Mouse (Mus musculus) adrenal gland, postnatal 14 days (tissue): ENCODE measurements at regions not wholly inside any gene's neighbourhood (a gene's known extent, or its start where the extent isn't known, plus 50 kb on each side); places are given as distances from the start of the nearest gene placed in this dataset.

Source experiments
- DNase-seq: peaks from one replicate; pipeline ENCODE4 v3.0.0; 2021; ENCODE audit warnings: mixed read lengths

DNA sequence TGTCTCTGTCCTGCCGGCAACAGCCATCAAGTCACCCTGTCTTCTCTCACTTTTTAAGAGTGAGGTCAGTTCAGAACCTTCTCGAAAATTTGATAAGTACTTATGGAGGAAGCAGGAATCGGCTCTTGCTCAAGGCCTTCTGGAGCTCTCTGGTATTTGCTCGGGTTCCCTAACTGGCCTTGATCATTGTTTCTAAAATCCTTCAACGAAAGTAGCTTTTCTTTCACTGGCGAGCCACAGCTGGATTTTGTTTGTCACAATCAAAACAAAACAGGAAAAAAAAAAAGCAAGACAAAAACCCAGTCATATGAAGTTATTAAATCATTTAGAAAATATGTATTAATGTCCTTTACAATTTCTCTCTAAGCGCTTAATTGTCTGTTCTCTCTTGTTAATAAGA lies 156.6 kb upstream of the Tex13c2 start:
- DNase-seq: no peak

DNA sequence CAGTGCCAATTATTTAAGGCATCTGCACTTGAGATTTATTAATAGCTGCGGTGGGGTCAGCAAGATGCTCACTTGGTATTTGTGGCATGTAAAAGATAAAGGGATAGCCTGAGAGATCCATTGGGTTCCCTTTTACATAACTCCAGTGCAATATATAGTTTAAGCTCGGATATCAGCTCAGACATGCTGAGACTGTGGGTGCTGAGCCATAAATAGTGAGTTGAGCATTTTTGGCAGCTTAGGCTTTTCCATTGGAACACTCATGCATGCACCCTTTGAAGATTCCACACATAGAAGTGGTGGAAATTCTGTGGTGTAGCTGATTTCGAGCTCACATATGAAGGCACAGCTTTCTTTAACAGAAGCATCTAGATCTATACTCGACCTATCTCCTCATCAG lies 155.9 kb upstream of the Tex13c2 start:
- DNase-seq: no peak

DNA sequence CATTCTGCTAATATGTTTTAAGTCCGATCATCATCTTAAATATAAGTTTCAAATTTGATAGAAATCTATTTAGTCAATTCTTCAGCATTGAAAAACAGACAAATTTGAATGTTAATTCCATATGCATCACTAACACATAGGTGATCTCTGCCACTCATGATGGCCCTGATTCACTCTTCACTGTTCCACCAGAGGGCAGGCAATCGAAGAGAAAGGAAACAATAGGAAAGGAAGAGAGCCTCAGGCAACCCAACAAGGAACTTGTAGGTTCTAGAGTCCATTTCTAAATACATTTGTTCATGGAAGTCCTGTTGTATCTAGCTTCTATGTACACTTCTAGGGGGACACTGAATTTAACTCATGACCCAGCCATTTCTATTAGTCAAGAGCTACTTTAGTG lies 154.7 kb upstream of the Tex13c2 start:
- DNase-seq: no peak

DNA sequence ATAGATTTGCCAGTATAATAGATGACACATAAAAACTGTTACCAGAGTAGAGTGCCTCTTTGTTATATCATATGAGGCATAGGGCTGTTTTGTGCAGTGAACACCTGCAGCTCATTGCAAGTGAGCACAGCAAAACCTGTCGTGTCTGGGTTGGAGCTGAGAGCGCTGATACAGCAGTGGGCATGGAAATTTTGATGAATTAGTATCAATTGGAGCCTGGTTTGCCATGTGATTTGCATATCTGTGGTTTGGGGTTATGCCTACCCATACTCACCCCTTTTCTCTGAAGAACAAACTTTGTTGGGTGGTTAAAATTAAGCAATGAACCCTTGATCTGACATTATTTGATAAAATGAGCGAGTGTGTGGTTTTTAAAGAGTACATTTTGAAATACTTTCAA lies 152.7 kb upstream of the Tex13c2 start:
- no peak for DNase-seq

DNA sequence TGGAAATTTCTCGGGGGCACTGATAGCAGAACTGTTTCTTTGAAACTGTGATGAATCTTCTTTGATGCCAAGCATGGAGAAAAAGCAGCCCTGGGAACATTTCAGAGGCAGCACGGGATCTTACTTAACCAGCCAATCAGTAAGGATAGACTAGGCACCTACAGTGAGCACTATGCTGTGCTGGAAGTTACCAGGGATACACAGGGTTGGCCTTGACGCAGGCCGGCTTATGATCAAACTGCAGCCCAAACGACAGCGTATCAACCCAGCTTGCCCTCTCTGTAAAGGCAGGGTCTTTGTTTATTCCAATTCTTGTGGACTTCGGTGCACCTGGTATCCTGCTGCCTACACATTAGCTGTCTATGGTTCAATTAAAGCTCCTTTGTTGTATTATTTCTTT lies 147.1 kb upstream of the Tex13c2 start:
- no peak for DNase-seq

DNA sequence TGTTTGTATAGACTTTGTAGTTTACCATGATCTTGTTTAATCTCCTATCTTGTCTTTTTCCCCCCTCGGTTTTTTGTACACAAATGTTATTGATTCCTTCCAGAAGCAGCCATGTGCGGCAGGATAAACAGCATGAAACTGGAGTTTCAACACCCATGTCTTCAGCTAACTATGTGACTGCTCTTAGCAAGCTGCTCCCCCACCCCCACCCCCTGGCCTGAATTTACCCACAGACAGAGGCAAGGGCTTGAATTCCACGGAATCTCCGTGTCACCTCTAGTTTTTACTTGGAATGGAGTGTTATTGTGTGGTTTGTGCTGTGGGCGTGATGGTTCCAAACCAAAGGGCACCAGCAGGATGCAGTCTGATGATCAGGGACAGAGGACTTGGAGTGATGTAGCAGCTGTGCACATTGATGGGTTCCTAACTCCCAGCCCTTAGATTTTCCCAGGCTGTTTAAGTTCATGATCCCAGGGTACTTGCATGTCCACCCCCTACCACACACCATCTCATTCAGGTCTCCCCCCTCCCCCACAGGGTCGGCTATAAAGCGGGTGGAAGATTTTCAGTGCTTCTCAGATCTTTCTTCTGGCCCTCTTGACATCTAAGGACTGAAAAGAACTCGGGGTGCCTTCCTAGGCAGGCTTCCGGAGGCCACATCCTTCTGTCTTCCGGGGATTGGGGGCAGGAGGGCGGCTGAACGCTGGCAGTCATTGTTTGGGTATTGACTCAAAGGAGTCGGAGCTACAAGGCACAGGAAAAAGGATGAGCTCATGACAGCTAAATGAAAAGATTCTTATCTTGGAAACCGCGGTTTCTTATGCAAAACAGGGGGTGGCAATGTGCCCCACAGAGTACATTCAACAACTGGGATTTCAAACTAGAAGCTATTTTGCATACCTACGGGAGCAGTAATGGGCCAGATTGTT lies 146.3 kb upstream of the Tex13c2 start:
- DNase-seq: peak; percentile 43

DNA sequence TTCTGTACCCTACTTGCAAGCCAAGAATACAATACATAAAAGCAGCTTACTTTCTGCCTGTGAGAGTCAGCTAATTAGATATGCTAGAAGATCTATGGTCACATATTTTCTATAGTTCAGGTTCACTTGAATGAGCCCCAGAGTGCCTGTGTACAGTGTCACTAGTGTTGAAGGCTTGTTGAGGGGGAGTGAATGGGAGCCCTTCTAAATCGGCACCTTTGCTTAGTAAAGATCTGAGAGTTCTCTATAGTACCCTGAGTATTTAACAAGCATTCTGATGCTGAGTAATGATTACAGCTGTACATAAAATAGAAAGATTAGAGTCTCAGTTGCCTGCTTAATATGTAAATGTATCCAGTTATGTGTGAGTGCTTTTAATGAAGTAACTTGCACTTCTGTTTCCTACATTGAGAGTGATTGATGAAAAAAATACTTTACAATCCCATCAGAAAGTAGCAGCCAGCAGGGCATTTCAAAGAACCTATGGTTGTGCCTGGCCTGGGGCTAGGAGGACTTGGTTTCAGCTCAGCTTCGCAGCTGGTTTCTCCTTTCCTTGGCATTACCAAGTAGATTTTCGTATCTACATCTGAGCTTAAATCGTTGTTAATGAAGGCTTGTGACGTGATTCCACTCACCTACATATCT lies 136.8 kb upstream of the Tex13c2 start:
- no peak for DNase-seq

DNA sequence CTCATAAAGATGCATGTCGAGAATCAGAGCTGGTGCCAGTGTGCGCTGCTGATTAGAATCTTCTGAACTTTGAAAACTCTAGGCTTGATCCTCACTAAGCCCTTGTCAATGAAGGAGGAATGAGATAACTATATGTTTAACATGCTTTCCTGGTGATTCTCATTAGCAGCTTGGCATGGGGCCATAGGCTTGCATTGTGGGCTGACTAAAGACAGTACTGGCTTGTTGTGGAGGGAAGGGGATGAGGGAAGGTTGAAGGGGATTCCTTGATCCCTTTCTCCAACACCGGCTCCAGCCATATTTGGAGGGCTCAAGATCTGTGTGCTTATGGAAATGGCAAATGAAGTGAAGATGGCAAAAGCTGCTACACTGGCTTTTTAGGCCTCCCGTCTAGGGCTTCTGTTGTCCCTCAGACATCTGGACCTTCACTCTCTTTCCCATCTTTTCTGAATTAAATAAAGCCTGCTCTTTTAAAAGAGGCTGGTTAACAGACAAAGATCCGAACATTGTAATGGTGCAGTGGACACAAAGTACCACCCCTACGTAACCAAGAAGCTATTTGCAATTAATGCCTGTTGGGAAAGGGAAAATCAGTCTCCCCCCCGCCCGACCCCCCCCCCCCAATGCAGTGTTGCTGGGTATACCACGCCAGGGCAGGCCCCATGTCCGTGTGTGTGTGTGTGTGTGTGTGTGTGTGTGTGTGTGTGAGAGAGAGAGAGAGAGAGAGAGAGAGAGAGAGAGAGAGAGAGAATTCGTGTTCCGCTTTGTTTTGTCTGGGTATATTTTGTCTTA lies 129.9 kb upstream of the Tex13c2 start:
- DNase-seq: no peak

DNA sequence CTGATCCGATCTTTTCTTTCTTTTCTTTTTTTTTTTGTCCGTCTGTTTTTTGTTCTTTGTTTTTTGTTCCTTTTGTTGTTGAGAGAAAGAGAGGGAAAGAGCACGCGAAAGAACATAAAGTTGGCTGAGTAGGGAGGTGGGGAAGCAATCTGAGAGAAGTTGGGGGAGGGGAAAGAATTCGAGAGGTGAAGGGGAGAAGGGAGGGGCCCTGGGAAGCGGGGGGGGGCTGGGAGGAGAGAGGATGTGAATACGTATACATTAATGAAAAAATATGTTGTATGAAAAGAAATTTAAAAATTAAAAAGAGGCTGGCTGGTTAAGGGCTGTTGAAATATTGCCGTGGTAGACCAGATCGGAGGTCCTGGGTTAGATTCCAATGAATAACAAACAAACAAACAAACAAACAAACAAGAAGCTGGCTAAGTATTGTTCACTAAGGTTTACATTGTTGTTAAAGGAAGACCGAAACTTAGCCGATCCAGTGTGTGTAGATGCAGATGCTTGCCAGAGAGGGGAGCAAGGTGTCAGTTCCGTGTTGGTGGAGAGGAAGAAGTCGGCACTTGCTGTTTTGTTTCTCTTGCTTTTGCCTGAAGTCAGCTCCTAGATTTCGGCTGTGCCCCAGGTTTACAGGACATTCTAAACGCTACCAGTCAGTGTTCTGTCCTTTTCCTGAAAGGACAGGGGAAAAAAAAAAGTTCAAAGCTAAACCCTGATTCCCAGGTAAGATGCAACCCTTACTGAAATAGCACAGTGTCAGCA lies 129.1 kb upstream of the Tex13c2 start:
- DNase-seq: peak; percentile 20

DNA sequence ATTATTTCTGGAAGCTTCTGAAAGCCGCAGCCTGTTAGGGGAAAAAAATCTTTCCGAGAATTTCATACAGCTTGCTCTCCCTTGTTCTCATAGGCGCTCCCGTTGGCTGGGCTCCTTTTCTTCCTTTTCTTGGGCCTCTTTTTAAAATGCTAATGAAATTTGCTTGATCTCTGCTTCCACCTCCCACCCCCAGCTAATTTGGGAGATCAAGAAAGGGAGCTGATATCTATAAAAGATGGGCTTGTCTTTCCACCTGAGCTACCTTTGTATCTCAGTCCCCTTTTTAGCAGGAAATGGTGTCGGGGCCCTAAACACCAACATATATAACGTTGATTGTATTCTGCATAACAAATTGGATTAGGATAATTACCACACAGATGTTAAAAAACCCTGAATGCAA lies 128.5 kb upstream of the Tex13c2 start:
- no peak for DNase-seq

DNA sequence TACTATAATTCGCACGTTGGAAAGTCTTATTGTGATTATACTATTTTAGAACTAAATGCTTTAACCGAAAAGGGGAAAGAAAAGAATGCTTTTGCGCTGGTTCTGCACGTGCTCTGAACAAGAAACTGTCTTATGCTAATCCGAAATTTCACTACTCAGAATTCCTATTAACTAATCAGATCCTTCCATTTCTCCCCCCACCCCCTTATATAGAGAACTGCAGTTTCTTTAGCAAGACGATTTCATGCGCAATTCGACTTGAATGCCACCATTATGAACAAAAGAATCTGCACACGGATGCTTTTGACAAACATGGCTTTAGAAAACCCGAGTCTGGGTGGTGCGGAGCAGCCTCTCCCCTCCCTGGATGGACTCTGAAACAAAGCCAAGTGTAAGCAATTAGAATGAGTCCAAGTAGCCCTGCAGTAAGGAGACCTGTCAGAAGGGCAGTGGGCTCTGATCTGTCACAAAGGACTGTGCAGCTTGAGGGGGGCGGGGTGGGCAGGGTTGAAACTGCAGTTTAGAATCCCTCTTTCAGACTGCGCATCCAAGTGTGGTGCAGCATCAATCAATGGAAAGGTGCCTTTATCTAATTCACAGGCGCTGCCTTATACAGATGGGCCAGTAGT lies 128.0 kb upstream of the Tex13c2 start:
- no peak for DNase-seq

DNA sequence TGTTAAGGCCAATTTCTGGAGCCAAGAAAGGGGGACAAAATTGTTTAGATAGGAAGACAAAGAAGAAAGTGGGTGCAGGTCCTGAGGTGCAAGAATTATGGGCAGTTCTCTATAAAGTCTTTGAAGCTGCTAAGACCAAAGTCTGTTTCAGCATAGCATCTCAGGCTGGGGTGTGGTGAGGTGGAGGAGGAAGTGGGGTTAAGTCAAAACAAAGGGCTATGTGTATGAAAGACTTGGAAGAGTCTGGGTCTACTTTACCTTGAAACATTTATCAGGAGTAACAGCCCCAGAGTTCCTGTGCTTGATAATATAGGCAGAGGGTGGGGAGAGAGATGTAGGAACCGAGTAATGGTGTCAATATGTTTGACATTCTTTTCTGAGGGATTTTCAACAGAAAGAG lies 125.4 kb upstream of the Tex13c2 start:
- DNase-seq: no peak

DNA sequence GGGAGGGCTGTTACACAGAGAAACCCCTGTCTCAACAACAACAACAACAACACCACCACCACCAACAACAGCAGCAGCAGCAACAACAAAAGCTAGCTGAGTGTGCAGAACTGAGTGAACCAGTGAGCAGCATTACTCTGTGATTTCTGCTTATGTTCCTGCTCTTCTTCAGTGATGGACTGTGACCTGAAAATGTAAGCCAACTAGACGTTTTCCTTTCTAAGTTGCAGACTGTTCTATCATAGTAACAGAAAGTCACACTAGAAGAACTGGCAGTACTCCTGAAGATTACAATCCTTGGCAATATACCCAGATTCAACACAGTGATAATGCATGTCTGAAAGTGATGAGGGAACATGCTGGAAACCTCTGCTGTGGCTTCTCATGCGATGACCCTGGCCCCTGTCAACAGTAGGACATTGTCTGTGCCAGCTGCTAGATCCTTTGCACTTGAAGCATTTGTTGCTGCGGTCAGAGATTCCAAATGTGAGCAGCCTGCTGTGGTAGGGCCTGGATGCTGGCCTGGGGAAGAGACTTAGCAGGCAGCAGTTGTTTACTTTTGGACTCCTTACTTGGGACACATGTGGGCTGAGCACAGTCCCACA lies 115.6 kb upstream of the Tex13c2 start:
- DNase-seq: no peak

DNA sequence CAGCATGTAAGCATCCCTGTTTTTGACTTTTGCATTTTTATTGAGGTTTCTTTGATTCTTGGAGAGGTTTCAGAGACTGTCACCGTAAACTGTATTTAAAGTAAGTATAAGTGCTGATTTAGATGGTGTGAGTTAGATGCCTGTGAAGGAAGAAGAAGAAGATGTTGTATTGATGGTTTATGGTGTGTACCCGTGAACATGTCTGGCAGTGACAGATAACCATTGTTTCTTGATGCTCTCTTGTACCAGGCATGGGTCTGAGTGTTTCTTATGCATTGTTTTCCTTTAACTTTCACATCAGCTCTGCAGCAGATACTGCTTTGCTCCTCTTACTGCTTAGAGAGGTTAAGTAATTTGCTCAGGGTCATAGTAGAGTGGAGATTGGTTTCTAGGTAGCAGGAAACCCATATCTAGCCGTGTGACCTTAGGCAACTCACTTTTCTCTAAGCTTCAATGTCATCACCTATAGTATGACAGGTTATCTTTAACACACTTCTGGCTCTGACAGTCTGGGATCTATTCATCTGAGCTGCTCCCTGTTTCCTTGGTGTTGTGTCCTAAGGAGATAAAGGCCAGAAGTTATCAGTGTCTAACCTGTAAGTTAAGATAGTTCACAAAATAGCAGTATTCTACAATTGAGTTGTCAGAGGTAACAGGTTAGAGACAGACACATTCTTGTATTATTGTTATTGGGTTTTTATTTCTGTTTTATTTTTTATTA lies 95.5 kb upstream of the Tex13c2 start:
- no peak for DNase-seq

DNA sequence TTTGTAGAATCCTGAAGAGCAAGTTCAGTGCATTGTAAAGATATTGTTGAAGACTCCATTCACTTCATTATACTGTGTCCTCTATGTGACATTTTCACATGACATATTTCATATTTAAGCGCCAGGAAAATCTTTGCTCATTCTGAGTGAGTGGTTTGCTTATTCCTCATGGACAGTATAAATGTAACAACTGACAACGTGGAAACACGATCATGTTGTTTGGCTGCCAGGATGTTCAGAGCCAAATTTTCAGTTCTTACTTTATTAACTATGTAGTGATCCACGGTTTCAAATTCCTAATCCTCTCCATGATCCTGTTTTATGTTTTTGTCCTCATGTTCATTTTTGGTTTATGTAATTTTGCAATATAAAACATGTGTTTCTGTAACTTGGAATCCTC lies 93.0 kb upstream of the Tex13c2 start:
- no peak for DNase-seq

DNA sequence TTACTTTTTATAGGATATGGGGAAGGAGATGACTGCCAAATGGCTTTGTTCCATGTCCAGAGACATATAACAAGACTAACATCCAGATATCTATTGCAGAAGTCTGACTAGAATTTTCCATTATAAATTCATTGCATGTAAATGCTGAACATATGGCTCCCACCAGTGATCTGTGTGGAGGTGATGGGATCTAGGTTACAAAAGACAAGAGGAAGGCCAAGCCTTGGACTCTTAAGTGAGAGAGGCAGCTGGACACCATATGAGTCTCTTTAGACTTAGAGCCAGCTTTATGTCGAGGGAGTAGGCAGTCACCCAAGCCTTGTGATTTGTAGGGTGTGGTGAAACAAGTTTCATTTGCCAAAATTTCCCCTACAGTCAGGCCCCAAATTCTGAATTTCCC lies 90.7 kb upstream of the Tex13c2 start:
- peak; percentile 5 for DNase-seq

DNA sequence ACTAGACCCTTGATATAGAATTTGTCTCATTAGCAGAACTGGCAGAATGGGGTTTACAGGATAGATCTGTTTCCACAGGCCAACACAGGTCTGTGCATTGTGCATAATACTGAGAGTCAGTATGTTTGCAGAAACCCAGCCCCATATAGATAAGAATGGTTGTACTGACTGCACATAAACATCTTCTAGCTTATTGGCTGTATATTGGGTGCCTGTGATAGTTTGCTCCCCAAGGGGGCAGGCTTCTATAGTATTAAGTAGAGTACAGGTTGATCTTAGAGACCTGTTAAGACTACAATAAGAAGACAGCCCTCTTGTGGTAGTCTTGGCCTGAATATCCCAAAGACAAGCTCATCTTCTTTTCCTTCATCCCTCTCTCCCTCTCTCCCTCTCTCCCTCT lies 90.1 kb upstream of the Tex13c2 start:
- DNase-seq: no peak

DNA sequence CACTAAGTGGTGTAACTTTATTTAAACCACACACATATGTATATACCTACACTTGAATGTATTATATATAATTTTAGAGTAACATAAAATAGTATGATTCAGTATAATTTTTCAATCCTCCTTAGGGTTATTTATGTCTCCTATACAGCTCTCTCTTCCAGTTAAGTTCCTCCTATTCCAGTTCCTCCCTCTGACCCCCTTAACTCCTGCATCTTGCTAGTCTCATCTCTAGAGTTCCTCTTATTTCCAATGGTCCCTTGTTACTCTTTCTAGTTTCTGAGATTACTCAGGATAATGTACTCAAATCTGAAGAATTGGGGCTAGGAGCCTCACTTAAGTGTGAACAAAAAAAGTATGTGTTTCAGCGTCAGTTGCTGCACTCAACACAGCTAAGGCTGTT lies 88.4 kb upstream of the Tex13c2 start:
- no peak for DNase-seq

DNA sequence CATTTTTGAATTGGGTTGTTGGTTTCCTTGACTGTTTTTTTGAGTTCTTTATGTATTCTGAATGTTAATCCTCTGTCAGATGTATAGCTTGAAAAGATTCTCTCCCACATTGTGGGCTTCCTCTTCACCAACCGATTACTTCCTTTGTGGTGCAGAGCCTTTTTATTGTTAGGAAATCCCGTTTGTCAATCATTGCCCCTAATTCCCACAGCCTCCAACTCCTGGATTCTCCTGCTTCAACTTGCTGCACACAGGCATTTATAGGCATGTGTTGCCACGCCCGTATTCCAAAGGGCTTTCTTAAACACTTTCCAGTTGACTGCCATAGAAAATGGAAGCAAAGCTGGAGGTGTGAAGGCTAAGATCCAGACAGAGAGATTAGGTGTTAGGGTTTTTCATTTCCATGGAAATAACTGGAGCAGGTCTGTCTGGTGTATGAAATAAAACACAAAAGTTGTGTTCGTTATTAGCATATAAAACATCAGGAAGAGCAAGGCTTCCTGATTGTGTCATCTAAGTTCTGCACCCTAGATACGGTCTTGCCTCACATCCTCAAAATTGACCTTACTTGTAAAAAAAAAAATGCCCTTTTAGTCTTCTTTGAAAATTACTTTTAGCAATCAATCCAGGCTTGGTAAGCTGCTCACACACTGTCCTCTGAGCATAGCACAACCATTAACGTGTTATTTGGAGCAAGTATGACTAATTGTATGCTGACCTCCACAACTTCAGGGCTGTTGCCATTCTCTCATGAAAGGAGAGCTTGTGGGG lies 87.7 kb upstream of the Tex13c2 start:
- DNase-seq: peak; percentile 3

DNA sequence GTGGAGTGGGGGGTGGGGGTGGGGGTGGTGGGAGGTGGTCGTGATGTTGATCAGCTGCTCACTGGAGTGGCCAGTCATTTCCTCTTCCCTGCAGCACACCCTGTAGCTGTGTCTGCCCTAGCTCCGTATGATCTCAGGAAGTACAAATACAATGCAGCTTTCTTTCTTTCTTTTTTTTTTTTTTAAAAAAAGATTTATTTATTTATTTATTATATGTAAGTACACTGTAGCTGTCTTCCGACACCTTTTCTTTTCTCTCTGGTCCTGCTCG lies 87.2 kb upstream of the Tex13c2 start:
- no peak for DNase-seq
